Mouse (Mus musculus) lung, adult 2 months (tissue): ENCODE measurements at regions not wholly inside any gene's neighbourhood (a gene's known extent, or its start where the extent isn't known, plus 50 kb on each side); places are given as distances from the start of the nearest gene placed in this dataset.

Experiments
- CTCF ChIP-seq: fragments of 200-500 bp; IDR thresholded peaks from 2 replicates; pipeline ENCODE4 v1.5.1; 2011; ENCODE audit warnings: mild to moderate bottlenecking, low read length, control low read depth; ENCODE audit not compliant: insufficient read depth
- POLR2A ChIP-seq: fragments of 200-500 bp; IDR thresholded peaks from 2 replicates; pipeline ENCODE4 v1.6.1; 2011; ENCODE audit warnings: low read depth, mild to moderate bottlenecking, control low read depth, low read length, borderline replicate concordance; ENCODE audit errors: extremely low read depth

GRCm38 (mm10) chr7:37089726-37090125 is 391.8 kb downstream of the Tshz3 start:
- no peak for TF ChIP-seq CTCF
- no peak for TF ChIP-seq POLR2A
